Mouse (Mus musculus) testis, adult 2 months (tissue): ENCODE data around the gene Adh5. TPM values are rescaled to one million over a fixed set of nuclear protein-coding genes. Genes with fewer than 3 reads are reported as not detected.
A peak's percentile ranks its signal among the peaks of the same experiment; 100 is the strongest.

Experiments
- H3K27ac ChIP-seq: fragments of 200-500 bp; 2 replicates; pipeline ENCODE4 v1.5.1; 2012; ENCODE audit warnings: low read depth, low read length; ENCODE audit not compliant: control insufficient read depth, insufficient read depth
- H3K27me3 ChIP-seq: fragments of 200-500 bp; 2 replicates; pipeline ENCODE4 v1.6.1; 2012; ENCODE audit warnings: mild to moderate bottlenecking, low read length, moderate library complexity; ENCODE audit not compliant: control insufficient read depth, insufficient read depth
- H3K36me3 ChIP-seq: fragments of 200-500 bp; 2 replicates; pipeline ENCODE4 v1.6.1; 2012; ENCODE audit warnings: mild to moderate bottlenecking, low read length; ENCODE audit not compliant: control insufficient read depth, insufficient read depth
- H3K4me1 ChIP-seq: fragments of 200-500 bp; 2 replicates; pipeline ENCODE4 v1.6.1; 2012; ENCODE audit warnings: low read length; ENCODE audit not compliant: control insufficient read depth, insufficient read depth
- H3K4me3 ChIP-seq: fragments of 200-500 bp; 2 replicates; pipeline ENCODE4 v1.5.1; 2012; ENCODE audit warnings: low read depth, mild to moderate bottlenecking, low read length, moderate library complexity, mixed read lengths; ENCODE audit not compliant: control insufficient read depth
- CTCF ChIP-seq: fragments of 200-500 bp; IDR thresholded peaks from 2 replicates; pipeline ENCODE4 v1.5.1; 2012; ENCODE audit warnings: low read depth, mild to moderate bottlenecking, inconsistent platforms, low read length, moderate library complexity; ENCODE audit not compliant: control insufficient read depth, insufficient read depth, insufficient replicate concordance
- POLR2A ChIP-seq: fragments of 200-500 bp; IDR thresholded peaks from 2 replicates; pipeline ENCODE4 v1.6.1; 2012; ENCODE audit warnings: low read depth, mild to moderate bottlenecking, inconsistent platforms, low read length, moderate library complexity; ENCODE audit not compliant: control insufficient read depth
- polyA plus RNA-seq: library from polyadenylated mRNA; depleted of rRNA; stranded (reverse); fragments of >200 nt; gene quantifications from 2 replicates; pipeline ENCODE4 v1.2.3, GENCODE M21; 2012

Gene Adh5
- polyA plus RNA-seq, 1 experiment: 19.2 TPM

- no peaks in the 10 kb centered on the region for H3K36me3 ChIP-seq
- no peak overlapping the region for H3K27ac ChIP-seq
- peaks cover 9% of the 10 kb centered on the region for H3K4me1 ChIP-seq
- H3K27me3 ChIP-seq: no peaks in the 10 kb centered on the region
- no peak overlapping the region for H3K4me3 ChIP-seq
- no peak for TF ChIP-seq POLR2A
- TF ChIP-seq CTCF: no peak
Measured at GRCm38 (mm10) chr3:138438716-138439115, 4.2 kb upstream of the Adh5 start.

GRCm38 (mm10) chr3:138442203-138442602, 690 bp upstream of the Adh5 start:
- H3K4me1 ChIP-seq: peaks cover 9% of the 10 kb centered on the region
- TF ChIP-seq POLR2A (no peak), CTCF (no peak)
- H3K27me3 ChIP-seq: no peaks in the 10 kb centered on the region
- H3K4me3 ChIP-seq: peak overlapping the region; percentile 94
- H3K27ac ChIP-seq: peak overlapping the region; percentile 80
- no peaks in the 10 kb centered on the region for H3K36me3 ChIP-seq

GRCm38 (mm10) chr3:138443465-138443771, 525 bp downstream of the Adh5 start:
- peaks cover 9% of the 10 kb centered on the region for H3K4me1 ChIP-seq
- H3K27ac ChIP-seq: peak overlapping the region; percentile 84
- no peaks in the 10 kb centered on the region for H3K27me3 ChIP-seq
- no peak for TF ChIP-seq POLR2A
- TF ChIP-seq CTCF: no peak
- no peaks in the 10 kb centered on the region for H3K36me3 ChIP-seq
- peak overlapping the region; percentile 94 for H3K4me3 ChIP-seq

- no peak overlapping the region for H3K27ac ChIP-seq
- H3K27me3 ChIP-seq: no peaks in the 10 kb centered on the region
- TF ChIP-seq CTCF: no peak
- no peak for TF ChIP-seq POLR2A
- no peak overlapping the region for H3K4me3 ChIP-seq
- H3K36me3 ChIP-seq: no peaks in the 10 kb centered on the region; the same call in 1 of the 2 replicates
- H3K4me1 ChIP-seq: peaks cover 1% of the 10 kb centered on the region; the same call in 1 of the 2 replicates
Measured at GRCm38 (mm10) chr3:138448077-138448860, 5.4 kb downstream of the Adh5 start.

GRCm38 (mm10) chr3:138452169-138452568, 9.3 kb downstream of the Adh5 start:
- TF ChIP-seq CTCF (no peak), POLR2A (no peak)
- H3K4me3 ChIP-seq: no peak overlapping the region
- no peak overlapping the region for H3K27ac ChIP-seq
- no peaks in the 10 kb centered on the region for H3K4me1 ChIP-seq
- no peaks in the 10 kb centered on the region for H3K27me3 ChIP-seq
- no peaks in the 10 kb centered on the region; the same call in none of the 2 replicates for H3K36me3 ChIP-seq

GRCm38 (mm10) chr3:138454234-138454633, 11.3 kb downstream of the Adh5 start:
- Histone ChIP-seq H3K4me3 (no peak overlapping the region), H3K27ac (no peak overlapping the region), H3K36me3 (no peaks in the 10 kb centered on the region; the same call in none of the 2 replicates), H3K4me1 (no peaks in the 10 kb centered on the region), H3K27me3 (no peaks in the 10 kb centered on the region)
- TF ChIP-seq POLR2A (no peak), CTCF (no peak)

- TF ChIP-seq POLR2A (no peak), CTCF (no peak)
- Histone ChIP-seq H3K4me1 (no peaks in the 10 kb centered on the region), H3K27ac (no peak overlapping the region), H3K27me3 (no peaks in the 10 kb centered on the region), H3K36me3 (no peaks in the 10 kb centered on the region; the same call in none of the 2 replicates), H3K4me3 (no peak overlapping the region)
Measured at GRCm38 (mm10) chr3:138454711-138455435, 12.0 kb downstream of the Adh5 start.
